Mouse (Mus musculus) brain, embryonic 18.5 days (tissue): Measurements from ENCODE around the gene Coro1c.

Source experiments
- DNase-seq: peaks from one replicate; pipeline ENCODE4 v3.0.0-alpha.2; 2012; ENCODE audit warnings: low read depth, low spot score

The Coro1c gene

GRCm38 (mm10) chr5:113929526-113929925 is 21.0 kb upstream of the Coro1c start:
- no peak for DNase-seq

- no peak for DNase-seq
Measured at GRCm38 (mm10) chr5:113924608-113925007, 16.1 kb upstream of the Coro1c start.

- DNase-seq: no peak
Measured at GRCm38 (mm10) chr5:113921310-113922166, 13.0 kb upstream of the Coro1c start.

- no peak for DNase-seq
Measured at GRCm38 (mm10) chr5:113919060-113919459, 10.5 kb upstream of the Coro1c start.

- DNase-seq: no peak
Measured at GRCm38 (mm10) chr5:113918654-113919053, 10.1 kb upstream of the Coro1c start.

GRCm38 (mm10) chr5:113910705-113911104 is 2.1 kb upstream of the Coro1c start:
- no peak for DNase-seq

GRCm38 (mm10) chr5:113910065-113910701 is 1.6 kb upstream of the Coro1c start:
- DNase-seq: no peak

- no peak for DNase-seq
Measured at GRCm38 (mm10) chr5:113907786-113908567, 581 bp downstream of the Coro1c start.

- no peak for DNase-seq
Measured at GRCm38 (mm10) chr5:113906958-113907735, 1.4 kb downstream of the Coro1c start.

- no peak for DNase-seq
Measured at GRCm38 (mm10) chr5:113904987-113905386, 3.6 kb downstream of the Coro1c start.

- DNase-seq: no peak
Measured at GRCm38 (mm10) chr5:113902983-113903382, 5.6 kb downstream of the Coro1c start.

GRCm38 (mm10) chr5:113902017-113902416 is 6.5 kb downstream of the Coro1c start:
- no peak for DNase-seq

- DNase-seq: no peak
Measured at GRCm38 (mm10) chr5:113901074-113901571, 7.4 kb downstream of the Coro1c start.

- DNase-seq: no peak
Measured at GRCm38 (mm10) chr5:113899543-113899942, 9.0 kb downstream of the Coro1c start.

- DNase-seq: no peak
Measured at GRCm38 (mm10) chr5:113892005-113892404, 16.6 kb downstream of the Coro1c start.

- no peak for DNase-seq
Measured at GRCm38 (mm10) chr5:113890874-113891273, 17.7 kb downstream of the Coro1c start.

GRCm38 (mm10) chr5:113889912-113890311 is 18.6 kb downstream of the Coro1c start:
- no peak for DNase-seq

GRCm38 (mm10) chr5:113889181-113889906 is 19.2 kb downstream of the Coro1c start:
- DNase-seq: no peak

GRCm38 (mm10) chr5:113888186-113888795 is 20.3 kb downstream of the Coro1c start:
- no peak for DNase-seq

GRCm38 (mm10) chr5:113887132-113887531 is 21.4 kb downstream of the Coro1c start:
- no peak for DNase-seq
